Mouse (Mus musculus): ENCODE data around the gene Egfl8.

The Egfl8 gene

DNA sequence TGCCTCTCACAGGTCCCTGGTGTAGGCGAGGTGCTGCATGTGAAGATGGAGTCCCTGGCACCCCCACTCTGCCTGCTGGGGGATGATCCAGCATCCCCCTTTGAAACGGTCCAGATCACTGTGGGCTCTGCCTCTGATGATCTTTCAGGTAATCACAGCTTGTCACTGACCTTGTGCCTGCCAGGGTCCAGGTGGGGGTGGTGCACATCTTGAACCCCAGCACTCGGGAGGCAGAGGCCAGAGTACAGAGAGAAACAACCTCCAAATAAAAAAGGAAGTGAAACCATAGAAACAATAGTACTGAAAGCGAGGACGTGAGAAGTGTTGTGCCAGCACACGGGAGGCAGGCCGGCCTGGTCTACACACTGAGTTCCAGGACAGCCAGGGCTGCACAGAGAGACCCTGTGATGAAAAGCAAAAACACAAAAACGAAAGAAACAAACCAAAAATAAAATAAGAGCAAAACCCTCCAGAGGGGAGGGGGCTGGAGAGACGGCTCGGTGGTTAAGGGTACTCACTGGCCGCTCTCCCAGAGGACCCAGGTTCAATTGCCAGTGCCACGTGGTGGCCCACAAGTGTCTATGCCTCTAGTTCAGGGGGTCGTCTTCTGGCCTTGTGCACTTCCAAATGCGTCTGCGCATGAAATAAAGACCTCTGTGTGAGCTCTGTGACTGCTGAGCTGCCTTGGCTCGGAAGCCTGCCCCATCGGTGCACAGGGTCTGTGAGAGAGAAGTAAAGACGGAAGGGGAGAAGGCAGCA lies 33.5 kb upstream of the Egfl8 start:
- in situ Hi-C loops (cut with MboI, MseI), result loop anchor here (10.0 kb wide), 1 partner anchor 614 kb away; the partner anchor contains the start of genes Col11a2, Rxrb and Slc39a7

DNA sequence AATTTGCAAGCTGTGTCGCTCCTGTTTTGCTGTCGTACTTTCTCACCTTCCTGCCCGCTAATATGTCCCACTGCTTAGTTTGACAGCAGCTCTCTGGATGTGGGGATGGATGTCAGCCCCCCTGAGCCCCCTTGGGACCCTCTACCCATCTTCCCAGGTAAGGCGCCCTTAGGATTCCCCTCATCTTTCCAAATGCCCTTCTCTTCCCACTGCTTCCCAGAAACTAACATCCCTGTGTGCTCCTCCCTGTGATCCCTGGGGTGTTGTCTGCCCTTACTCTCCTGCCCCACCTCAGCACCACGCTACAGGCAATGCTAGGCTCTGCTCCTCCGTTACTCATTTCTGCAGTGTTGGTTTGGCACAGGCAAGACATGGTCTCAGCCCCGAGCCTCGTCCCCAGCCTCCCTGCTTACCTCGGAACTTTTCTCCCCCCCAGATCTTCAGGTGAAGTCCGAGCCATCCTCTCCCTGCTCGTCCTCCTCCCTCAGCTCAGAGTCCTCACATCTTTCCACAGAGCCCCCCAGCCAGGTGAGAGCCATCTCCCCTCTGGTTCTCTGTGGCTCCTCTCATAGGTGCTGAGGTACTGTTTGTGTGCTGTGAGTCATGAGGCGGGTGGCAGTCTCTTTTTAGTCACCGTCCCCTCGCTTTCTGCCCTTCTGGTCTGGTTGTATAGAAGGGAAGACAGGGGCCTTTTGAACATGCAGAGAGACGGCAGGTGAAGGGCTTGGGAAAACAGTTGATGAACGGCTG lies 32.5 kb upstream of the Egfl8 start:
- in situ Hi-C loops (cut with MboI, MseI), result loop anchor here (10.0 kb wide), 1 partner anchor 614 kb away; the partner anchor contains the start of genes Col11a2, Rxrb and Slc39a7

DNA sequence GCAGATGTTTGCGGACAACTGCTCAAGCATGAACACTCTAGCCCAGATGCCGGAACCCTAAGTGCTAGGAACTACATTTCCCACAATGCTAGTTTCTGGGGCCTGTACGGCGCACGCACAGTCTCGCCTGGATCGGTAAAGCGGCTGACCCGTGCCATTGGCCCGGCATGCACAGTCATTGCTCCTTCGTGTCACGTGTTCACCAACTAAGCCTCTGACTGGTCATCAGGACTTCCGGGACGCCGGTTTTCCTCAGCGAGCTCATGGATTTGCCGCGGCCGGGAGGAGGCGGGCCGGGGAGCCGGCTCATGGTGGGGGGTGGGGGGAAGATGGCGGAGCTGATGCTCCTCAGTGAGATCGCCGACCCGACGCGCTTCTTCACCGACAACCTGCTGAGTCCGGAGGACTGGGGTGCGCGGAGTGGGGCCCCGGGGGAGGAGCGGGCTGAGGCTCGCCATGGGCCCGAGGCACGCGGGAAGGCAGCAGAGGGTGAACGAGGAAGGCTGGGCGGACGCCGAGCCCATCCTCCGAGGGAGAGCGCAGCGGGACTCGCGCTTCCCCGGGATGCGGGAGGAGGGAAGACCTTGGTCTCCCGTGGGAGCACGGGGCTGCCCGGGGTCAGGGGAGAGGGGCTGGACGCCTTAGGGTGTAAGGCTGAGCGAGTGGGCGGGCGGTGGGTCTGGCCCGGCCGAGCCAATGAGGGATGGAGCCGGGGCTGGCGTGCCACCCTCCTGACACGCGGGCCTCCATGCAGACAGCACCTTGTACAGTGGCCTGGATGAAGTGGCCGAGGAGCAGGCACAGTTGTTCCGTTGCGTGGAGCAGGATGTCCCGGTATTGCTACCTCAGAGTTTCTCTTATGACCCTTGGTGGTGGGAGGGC lies 31.4 kb upstream of the Egfl8 start, which contains the start of gene Atf6b:
Gene Atf6b, plus strand, starts transcription at position 241 of the 882 bp plus-strand sequence.
- in situ Hi-C loops (cut with MboI, MseI), result loop anchor here (10.0 kb wide), 1 partner anchor 612 kb away; the partner anchor contains the start of genes Col11a2, Rxrb and Slc39a7

DNA sequence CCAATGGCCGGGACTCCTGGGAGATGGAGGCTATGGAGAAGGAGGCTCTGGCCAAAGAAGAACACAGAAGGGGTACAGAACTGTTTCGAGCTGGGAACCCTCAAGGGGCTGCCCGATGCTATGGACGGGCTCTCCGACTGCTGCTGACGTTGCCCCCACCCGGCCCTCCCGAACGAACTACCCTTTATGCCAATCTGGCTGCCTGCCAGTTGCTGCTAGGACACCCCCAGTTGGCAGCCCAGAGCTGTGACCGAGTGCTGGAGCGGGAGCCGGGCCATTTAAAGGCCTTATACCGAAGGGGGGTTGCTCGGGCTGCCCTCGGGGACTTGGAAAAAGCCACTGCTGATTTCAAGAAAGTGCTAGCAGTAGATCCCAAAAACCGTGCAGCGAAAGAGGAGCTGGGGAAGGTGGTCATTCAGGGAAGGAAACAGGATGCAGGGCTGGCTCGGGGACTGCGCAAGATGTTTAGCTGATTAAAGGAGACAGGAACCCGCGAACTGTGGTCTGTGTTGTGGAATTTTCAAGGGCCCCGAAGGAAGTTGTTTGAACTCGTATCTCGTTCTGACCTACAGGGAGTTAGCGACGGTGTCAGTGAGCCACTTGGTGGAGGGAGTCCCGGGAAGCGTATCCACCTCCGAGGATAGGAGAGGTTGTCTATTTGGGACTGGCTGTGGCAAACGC lies 30.2 kb upstream of the Egfl8 start:
- in situ Hi-C loops (cut with MboI, MseI), result loop anchor here (10.0 kb wide), 1 partner anchor 611 kb away; the partner anchor contains the start of genes Col11a2, Rxrb and Slc39a7

DNA sequence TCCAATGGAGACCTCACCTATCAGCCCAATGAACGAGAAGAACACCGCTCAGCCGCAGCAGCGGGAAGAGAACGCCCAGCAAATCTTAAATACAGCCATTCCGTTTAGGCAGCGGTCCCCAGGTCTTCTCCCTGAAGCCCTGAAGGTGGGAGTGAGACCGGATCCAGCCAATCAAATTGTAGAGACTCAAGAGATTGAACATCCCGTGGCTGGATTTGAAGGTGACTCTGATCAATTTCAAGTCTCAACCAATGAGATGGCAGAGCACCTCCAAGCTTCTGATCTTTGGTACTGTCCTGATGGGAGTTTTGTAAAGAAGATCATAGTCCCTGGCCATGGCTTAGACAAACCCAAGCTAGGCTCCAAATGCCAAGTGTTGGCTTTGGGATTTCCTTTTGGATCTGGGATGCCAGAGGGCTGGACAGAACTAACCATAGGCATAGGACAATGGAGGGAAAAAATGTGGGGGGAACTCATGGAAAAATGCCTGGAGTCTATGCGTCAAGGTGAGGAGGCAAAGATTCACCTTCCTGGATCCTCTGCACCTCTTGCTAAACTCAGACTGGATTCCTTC lies 29.6 kb upstream of the Egfl8 start:
- in situ Hi-C loops (cut with MboI, MseI), result loop anchor here (10.0 kb wide), 1 partner anchor 611 kb away; the partner anchor contains the start of genes Col11a2, Rxrb and Slc39a7

DNA sequence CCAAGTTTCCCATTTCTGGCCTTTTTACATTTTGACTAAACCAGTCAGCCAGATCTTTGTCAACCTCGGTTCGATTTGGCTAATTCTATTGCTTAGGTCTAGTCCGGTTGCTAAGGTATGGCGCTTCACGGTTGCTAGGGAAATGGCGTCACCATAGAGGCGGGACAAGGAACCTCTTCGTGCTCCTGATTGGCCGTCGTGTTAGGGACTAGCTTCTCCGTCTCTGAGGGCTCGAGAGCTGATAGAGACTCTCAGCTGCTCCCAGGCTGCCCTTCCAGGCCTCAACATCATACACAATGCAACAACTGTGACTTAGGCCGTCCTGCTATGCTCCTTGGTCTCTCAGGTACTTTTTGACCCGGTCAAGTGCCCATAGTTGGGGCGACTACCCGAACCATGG lies 28.8 kb upstream of the Egfl8 start, which contains the start of gene Fkbpl:
Gene Fkbpl, plus strand, starts transcription at position 157 of the 400 bp plus-strand sequence.
- in situ Hi-C loops (cut with MboI, MseI), result loop anchor here (10.0 kb wide), 1 partner anchor 610 kb away; the partner anchor contains the start of genes Col11a2, Rxrb and Slc39a7

DNA sequence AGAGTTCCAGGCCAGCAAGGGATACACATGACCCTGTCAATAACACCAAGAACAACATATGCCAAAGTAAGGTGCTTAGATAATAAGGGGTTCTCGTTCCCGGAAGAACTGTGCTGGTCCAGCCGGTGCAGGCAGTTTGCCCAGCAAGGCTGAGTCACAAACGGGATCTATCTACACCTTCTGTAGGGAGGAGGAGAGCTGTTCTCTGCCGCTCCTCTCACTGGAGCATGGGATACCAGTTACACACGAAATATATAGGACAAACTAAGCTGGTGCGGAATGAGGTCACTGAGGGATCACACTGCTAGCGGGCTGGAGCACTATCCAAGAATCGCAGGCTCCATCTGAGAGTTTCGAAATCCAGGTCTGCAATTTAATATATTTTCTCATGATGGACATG lies 28.2 kb upstream of the Egfl8 start:
- in situ Hi-C loops (cut with MboI, MseI), result loop anchor here (10.0 kb wide), 1 partner anchor 609 kb away; the partner anchor contains the start of genes Col11a2, Rxrb and Slc39a7

DNA sequence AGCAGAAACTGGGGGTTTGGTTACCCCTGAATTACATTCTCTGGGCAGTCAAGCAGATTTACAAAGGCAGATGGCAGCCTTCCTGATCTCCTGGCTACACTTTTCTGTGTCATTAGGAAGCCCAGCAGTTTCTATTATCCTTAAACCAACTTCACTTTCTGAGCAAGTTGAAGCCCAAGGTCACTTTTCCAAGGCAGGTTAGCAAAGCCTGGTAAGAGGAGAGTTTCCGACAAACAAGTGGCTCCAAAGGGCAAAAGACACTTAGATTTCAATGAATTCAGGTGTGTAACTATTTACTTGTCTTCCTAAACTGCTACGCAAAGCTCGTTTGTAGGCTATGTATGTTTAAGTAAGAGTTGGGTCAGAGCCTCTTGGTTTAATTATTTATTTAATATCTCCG lies 27.6 kb upstream of the Egfl8 start:
- in situ Hi-C loops (cut with MboI, MseI), result loop anchor here (10.0 kb wide), 1 partner anchor 609 kb away; the partner anchor contains the start of genes Col11a2, Rxrb and Slc39a7

DNA sequence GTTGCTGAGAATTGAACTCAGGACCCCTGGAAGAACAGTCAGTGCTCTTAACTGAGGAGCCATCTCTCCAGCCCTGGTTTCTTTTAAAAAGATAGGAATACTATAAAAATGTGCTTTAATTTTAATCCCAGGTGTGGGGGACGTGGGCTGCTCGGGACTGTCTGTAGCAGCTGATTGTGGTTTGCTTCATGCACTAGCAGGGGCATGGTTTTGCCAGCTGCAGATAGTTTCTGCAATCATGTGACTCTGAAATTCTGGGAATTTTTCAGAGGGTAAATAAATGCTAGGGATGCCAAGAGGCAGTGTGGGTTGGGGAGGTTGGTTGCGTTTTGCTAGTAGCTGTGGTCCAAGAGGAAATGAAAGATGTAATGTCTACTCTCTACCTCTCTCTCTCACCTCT lies 26.2 kb upstream of the Egfl8 start:
- in situ Hi-C loops (cut with MboI, MseI), result loop anchor here (10.0 kb wide), 1 partner anchor 607 kb away; the partner anchor contains the start of genes Col11a2, Rxrb and Slc39a7

DNA sequence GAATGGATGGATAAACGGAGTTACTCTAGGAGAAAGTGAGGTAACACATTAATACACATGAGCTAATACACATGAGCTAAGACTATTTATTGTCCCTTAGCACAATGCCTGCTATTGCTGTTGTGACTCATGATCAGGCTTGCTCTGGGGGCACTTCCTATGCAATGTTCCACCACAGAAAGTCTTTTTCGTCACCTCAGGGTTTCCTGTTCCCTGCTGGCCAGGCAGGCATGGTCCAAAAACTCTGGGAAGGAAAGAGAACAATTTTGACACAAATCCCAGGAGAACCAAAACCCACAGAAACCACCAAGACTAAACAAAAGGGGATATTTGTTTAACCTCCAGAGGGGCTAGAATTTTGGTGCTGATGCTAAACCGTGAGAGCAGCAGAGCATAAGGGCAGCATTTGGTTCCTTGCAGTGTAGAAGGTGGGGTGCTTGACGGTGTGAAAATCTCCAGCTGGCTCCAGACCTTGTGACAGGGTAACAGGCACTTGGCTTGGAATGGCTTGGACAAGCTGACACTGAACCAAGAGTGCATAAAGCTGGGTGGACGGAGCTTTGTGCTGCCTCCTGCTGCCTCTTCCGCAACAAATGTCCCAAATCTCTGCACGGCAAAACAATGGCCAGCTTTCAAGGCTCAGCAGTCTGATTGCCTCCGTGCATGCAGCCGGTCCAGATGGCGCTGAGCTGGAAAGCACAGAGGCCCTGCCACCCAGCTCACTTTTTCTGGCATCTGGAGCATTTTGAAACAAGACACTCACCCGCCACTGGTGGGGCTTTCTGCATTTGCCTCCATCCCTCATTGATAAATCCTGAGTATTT lies 25.2 kb upstream of the Egfl8 start:
- in situ Hi-C loops (cut with MboI, MseI), result loop anchor here (10.0 kb wide), 1 partner anchor 606 kb away; the partner anchor contains the start of genes Col11a2, Rxrb and Slc39a7

DNA sequence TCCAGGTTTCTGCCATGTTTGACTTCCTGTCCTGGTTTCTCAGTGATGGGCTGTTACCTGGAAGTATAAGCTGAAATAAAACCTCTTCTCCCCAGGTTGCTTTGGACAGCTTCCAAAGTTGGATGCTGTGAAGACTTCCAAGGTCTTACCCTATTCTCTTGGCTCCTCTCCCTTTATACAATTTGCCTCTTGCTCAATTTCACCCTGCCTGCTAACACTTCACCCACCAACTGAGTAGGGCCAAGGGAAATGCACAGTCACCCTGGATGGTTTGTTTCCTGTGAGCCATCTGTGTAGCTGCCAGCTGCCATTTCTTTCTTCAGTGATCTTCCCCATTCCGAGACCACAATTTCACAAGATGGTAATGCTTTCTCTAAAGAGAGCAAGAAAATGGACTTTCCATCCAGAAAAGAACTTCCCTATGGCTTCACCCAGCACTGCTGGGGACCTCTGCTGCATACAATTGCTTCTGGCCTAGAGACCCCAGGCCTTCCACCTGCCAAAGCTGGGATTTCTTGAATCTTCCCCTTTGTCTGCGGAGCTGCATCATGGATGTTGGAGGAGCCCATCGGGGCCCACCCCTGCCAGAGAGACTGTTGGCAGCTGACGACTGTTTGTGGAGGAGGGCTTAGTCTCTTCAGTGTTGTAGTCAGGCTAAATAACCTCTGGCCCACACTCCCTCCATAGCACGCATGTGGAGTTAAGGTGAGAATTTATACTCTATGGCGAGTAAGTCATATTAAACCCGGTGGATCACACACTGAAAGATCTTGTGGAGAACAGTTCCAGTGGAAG lies 23.9 kb upstream of the Egfl8 start:
- in situ Hi-C loops (cut with MboI, MseI), result loop anchor here (10.0 kb wide), 1 partner anchor 605 kb away; the partner anchor contains the start of genes Col11a2, Rxrb and Slc39a7

DNA sequence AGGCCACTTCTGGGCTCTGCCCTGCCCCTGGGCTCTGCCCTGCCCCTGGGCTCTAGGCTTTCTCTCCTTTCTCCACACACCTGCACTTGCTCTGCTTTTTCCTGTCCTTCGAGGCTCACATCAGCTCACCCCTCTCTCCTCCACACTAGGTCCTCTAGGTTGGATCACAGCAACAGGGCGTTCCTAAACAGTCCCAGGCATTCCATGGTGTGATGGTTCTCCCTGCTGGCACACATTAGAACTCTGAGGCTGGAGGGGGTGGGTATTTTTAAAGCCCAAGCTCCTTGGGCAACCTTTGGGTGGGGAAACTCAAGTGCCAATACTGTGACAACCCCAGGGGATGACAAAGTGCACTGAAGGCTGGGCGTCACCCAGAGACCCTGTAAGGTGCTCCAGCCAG lies 21.7 kb upstream of the Egfl8 start:
- in situ Hi-C loops (cut with MboI, MseI), result no loop called here

DNA sequence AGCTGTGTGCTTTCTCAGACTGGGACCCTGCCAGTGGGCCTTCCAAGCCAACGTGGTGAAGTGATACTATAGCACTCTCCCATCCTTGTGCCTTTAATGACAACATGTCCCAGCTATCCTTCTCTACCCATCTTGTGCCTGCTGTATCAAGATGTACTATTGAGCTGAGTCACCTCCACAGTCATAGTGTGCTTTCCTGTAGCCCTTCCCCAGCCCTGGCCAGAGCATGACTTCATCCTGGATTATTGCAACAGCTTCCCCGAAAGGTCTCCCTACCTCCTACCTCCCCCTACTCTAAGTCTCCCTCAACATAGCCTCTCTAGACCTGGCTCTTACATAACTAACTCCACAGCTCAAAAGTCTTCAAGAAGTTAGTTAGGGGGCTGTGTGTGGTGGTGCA lies 19.9 kb upstream of the Egfl8 start:
- in situ Hi-C loops (cut with MboI, MseI), result no loop called here

DNA sequence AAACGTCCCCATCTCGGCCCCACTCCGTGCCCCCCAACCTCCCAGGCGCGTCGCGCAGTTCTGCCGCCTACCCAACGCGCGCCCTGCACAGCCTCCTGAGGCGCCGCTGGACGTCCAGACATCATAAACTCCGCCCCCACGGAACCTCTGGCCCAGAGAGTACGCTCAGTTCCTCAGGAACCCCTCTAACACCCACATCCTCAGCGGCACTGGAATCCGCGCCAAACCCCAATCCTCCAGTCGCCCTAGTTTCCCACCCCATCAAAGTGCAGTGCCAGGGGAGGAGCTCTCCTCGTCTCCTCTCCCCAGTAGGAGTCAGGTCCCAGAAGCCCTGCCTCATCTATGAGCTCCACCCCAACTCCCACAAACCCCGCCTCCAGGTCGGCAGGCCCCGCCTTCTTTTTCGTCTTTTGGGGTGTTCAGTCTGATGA lies 16.5 kb upstream of the Egfl8 start:
- in situ Hi-C loops (cut with MboI, MseI), result no loop called here

DNA sequence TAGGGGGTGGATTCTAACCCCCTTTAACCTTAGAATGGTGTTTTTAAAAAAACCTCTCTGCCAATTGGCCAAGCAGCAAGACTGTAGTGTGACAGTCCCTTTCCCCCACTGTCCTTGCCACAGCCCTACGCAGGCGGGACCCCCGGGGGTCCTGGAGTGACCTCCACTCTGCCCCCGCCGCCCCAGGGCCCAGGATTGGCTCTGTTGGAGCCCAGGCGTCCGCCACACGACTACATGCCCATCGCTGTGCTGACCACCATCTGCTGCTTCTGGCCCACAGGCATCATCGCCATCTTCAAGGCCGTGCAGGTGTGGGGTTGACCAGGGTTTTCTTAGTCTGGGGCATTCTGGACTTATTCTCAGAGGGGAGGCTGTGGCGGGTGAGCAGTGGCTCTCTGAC lies 15.9 kb upstream of the Egfl8 start:
- in situ Hi-C loops (cut with MboI, MseI), result no loop called here

DNA sequence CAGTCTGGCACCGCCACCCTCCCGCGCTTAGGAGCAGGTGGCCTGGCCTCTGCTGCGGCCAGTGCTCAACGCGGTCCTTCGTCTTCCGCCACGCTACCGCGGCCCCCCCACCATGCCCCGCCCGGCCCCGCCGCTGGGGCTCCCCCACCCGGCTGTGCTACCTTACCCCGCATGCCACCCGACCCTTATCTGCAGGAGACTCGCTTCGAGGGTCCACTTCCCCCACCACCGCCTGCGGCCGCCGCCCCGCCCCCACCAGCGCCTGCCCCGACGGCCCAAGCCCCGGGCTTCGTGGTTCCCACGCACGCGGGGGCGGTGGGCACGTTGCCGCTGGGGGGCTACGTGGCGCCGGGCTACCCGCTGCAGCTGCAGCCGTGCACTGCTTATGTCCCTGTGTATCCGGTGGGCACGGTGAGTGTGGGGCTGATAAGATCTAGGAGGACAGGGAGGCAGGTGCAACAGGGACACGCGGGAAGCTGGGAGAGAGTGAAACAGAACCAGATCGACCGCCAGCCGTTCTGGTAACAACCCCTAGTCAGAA lies 15.1 kb upstream of the Egfl8 start:
- in situ Hi-C loops (cut with MboI, MseI), result no loop called here

DNA sequence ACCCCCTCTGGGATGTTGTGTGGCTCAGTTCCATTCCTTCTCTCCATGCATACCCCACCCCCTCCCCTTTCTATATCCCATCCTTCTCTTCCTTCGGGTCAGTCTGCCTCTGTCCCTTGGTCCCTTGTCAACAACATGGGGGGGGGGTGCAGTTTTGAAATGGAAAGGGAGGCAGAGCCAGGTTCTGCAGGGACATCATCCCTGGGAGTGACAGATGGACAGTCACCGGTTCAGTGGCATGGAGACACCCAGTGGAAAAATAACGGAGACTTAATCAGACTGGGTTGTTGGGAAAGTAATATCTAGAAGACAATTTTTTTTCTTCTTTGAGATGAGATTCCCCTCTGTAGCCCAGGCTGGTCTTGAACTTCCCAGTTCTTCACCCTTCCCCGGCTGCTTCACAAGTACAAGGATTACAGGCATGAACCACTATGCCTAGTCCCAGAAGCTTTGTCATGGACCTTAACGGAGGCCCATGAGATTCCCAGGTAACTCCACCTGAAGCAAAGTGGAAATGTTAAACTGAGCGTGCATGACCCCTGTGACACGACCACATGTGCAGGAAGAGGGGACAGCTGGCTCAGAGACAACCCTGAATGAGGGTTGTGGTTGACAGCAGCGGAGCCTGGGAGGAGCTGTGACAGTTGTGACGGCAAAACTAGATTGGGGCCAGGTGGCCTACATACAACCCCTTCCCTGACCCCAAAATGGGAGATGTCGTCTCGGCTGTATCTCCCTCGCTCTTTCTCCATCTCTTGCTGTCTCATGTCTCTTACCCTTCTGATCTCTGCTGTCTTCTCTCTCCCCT lies 14.2 kb upstream of the Egfl8 start:
- in situ Hi-C loops (cut with MboI, MseI), result no loop called here

Measured in regulatory T cell (primary cell).